Mouse (Mus musculus): Measurements from ENCODE around the gene Mgam. TPM values are rescaled to one million over a fixed set of nuclear protein-coding genes. Genes with fewer than 3 reads are reported as not detected.
"Not testable (repeated sequence)": the region's sequence is repeated elsewhere in the genome, so short reads cannot be mapped to it uniquely, and the experiment has no call there.

Gene Mgam
- polyA plus RNA-seq, 1 experiment from 2014 or later: 0.41 TPM

- H3K4me1 ChIP-seq (ENCODE audit: control insufficient read depth, insufficient read depth, low read length): no peaks in the 10 kb centered on the region
- H3K9me3 ChIP-seq (ENCODE audit: control insufficient read depth, low read depth, low read length): no peaks in the 10 kb centered on the region
- H3K36me3 ChIP-seq (ENCODE audit: control insufficient read depth, insufficient read depth, low read length): no peaks in the 10 kb centered on the region
- no peak overlapping the region for H3K9ac ChIP-seq (replicated peaks; ENCODE audit: low read depth, low read length)
- no peak overlapping the region for H3K4me2 ChIP-seq (replicated peaks; ENCODE audit: low read depth, low read length)
- no peaks in the 10 kb centered on the region for H3K27me3 ChIP-seq (ENCODE audit: control insufficient read depth, insufficient read depth, low read length)
- no peak for ATAC-seq (ENCODE audit: insufficient number of reproducible peaks, insufficient read depth, low FRiP score, low read depth)
- WGBS: 86% methylated on average over 1 of the region's 1 CpGs
- no peak overlapping the region for H3K4me3 ChIP-seq (ENCODE audit: low read depth, low read length)
- no peak overlapping the region for H3K27ac ChIP-seq (ENCODE audit: low read length)
Measured at GRCm38 (mm10) chr6:40755948-40756347, 127.3 kb downstream of the Mgam start.

DNA sequence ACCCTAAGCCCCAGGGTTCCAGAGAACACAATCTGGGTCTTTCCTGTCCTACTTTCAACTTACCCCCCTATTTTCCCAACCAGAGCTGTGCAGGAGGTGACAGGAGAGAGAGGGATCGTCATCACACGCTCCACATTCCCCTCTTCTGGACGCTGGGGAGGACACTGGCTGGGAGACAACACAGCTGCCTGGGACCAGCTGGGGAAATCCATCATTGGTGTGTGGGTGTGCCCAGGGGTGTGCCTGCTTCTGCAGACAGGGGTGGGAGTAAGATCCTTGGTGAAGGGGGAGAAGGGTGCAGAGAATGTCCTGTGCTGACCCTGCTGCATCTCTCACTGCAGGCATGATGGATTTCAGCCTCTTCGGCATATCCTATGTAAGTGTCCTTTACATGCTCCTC lies 128.7 kb downstream of the Mgam start:
- ATAC-seq (ENCODE audit: insufficient number of reproducible peaks, insufficient read depth, low FRiP score, low read depth); H3K36me3 ChIP-seq (ENCODE audit: control insufficient read depth, insufficient read depth, low read length); H3K27me3 ChIP-seq (ENCODE audit: control insufficient read depth, insufficient read depth, low read length); H3K9me3 ChIP-seq (ENCODE audit: control insufficient read depth, low read depth, low read length); H3K4me3 ChIP-seq (ENCODE audit: low read depth, low read length); H3K27ac ChIP-seq (ENCODE audit: low read length); H3K9ac ChIP-seq (replicated peaks; ENCODE audit: low read depth, low read length); H3K4me2 ChIP-seq (replicated peaks; ENCODE audit: low read depth, low read length); H3K4me1 ChIP-seq (ENCODE audit: control insufficient read depth, insufficient read depth, low read length): not testable (repeated sequence)
- WGBS: 50% methylated on average over 2 of the region's 4 CpGs

DNA sequence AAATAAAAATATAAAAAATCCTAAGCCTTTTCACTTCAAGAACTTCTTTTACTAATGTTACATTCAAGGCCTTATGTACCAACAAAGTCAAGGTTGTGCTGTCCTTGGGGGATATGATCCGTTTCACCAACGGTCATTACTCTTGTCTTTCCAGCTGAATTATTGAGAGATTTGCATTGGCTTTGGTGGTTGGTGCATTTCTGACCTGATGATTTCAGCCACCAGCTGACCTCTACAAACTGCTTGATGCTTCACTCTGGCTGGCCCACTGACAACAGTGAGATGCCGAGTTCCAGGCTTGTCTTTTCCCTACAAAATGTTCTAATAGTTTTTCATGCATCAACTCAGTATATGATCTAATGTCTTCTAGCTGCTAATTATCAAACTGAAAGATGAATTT lies 146.0 kb downstream of the Mgam start:
- Histone ChIP-seq H3K27me3 (ENCODE audit: control insufficient read depth, insufficient read depth, low read length) (no peaks in the 10 kb centered on the region), H3K9ac (replicated peaks; ENCODE audit: low read depth, low read length) (no peak overlapping the region), H3K27ac (ENCODE audit: low read length) (no peak overlapping the region), H3K4me2 (replicated peaks; ENCODE audit: low read depth, low read length) (no peak overlapping the region), H3K36me3 (ENCODE audit: control insufficient read depth, insufficient read depth, low read length) (no peaks in the 10 kb centered on the region), H3K9me3 (ENCODE audit: control insufficient read depth, low read depth, low read length) (no peaks in the 10 kb centered on the region), H3K4me3 (ENCODE audit: low read depth, low read length) (no peak overlapping the region), H3K4me1 (ENCODE audit: control insufficient read depth, insufficient read depth, low read length) (no peaks in the 10 kb centered on the region)
- ATAC-seq (ENCODE audit: insufficient number of reproducible peaks, insufficient read depth, low FRiP score, low read depth): no peak
- 88% methylated on average over 3 of the region's 3 CpGs for WGBS

GRCm38 (mm10) chr6:40778458-40778857 lies 149.8 kb downstream of the Mgam start:
- no peak for ATAC-seq (ENCODE audit: insufficient number of reproducible peaks, insufficient read depth, low FRiP score, low read depth)
- H3K9me3 ChIP-seq (ENCODE audit: control insufficient read depth, low read depth, low read length): no peaks in the 10 kb centered on the region
- H3K36me3 ChIP-seq (ENCODE audit: control insufficient read depth, insufficient read depth, low read length): no peaks in the 10 kb centered on the region
- no peak overlapping the region for H3K4me2 ChIP-seq (replicated peaks; ENCODE audit: low read depth, low read length)
- H3K27ac ChIP-seq (ENCODE audit: low read length): no peak overlapping the region
- no peak overlapping the region for H3K9ac ChIP-seq (replicated peaks; ENCODE audit: low read depth, low read length)
- WGBS: 61% methylated on average over 4 of the region's 4 CpGs
- no peak overlapping the region for H3K4me3 ChIP-seq (ENCODE audit: low read depth, low read length)
- H3K4me1 ChIP-seq (ENCODE audit: control insufficient read depth, insufficient read depth, low read length): no peaks in the 10 kb centered on the region
- no peaks in the 10 kb centered on the region for H3K27me3 ChIP-seq (ENCODE audit: control insufficient read depth, insufficient read depth, low read length)

- Histone ChIP-seq H3K4me3 (ENCODE audit: low read depth, low read length) (no peak overlapping the region), H3K9me3 (ENCODE audit: control insufficient read depth, low read depth, low read length) (no peaks in the 10 kb centered on the region), H3K4me1 (ENCODE audit: control insufficient read depth, insufficient read depth, low read length) (no peaks in the 10 kb centered on the region), H3K27ac (ENCODE audit: low read length) (no peak overlapping the region), H3K4me2 (replicated peaks; ENCODE audit: low read depth, low read length) (no peak overlapping the region), H3K27me3 (ENCODE audit: control insufficient read depth, insufficient read depth, low read length) (no peaks in the 10 kb centered on the region), H3K36me3 (ENCODE audit: control insufficient read depth, insufficient read depth, low read length) (no peaks in the 10 kb centered on the region), H3K9ac (replicated peaks; ENCODE audit: low read depth, low read length) (no peak overlapping the region)
- WGBS: 55% methylated on average over 1 of the region's 1 CpGs
- ATAC-seq (ENCODE audit: insufficient number of reproducible peaks, insufficient read depth, low FRiP score, low read depth): no peak
Measured at GRCm38 (mm10) chr6:40783637-40784036, 155.0 kb downstream of the Mgam start.

DNA sequence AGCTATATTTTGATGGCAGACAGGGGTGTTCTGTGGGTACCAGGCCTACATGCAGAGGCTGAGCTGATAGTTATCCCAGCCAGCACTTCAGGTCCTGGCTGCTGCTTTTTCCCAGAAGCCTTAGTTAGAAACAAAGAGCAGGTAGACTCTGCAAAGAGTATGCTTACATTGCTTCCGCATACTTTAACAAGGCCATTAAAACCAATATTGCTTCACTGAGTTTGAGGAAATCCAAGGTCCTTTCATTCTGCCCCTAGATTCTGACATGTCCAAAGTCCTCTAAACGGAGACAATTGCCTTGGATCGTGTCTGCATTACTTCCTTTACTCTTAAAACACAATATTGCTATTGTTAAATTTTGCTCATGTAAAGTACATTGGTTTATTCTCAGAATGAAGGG lies 155.7 kb downstream of the Mgam start:
- no peaks in the 10 kb centered on the region for H3K4me1 ChIP-seq (ENCODE audit: control insufficient read depth, insufficient read depth, low read length)
- no peak overlapping the region for H3K9ac ChIP-seq (replicated peaks; ENCODE audit: low read depth, low read length)
- H3K4me2 ChIP-seq (replicated peaks; ENCODE audit: low read depth, low read length): no peak overlapping the region
- WGBS: 85% methylated on average over 3 of the region's 3 CpGs
- no peaks in the 10 kb centered on the region for H3K27me3 ChIP-seq (ENCODE audit: control insufficient read depth, insufficient read depth, low read length)
- ATAC-seq (ENCODE audit: insufficient number of reproducible peaks, insufficient read depth, low FRiP score, low read depth): no peak
- H3K27ac ChIP-seq (ENCODE audit: low read length): no peak overlapping the region
- no peaks in the 10 kb centered on the region for H3K9me3 ChIP-seq (ENCODE audit: control insufficient read depth, low read depth, low read length)
- H3K4me3 ChIP-seq (ENCODE audit: low read depth, low read length): no peak overlapping the region
- no peaks in the 10 kb centered on the region for H3K36me3 ChIP-seq (ENCODE audit: control insufficient read depth, insufficient read depth, low read length)

- no peaks in the 10 kb centered on the region for H3K9me3 ChIP-seq (ENCODE audit: control insufficient read depth, low read depth, low read length)
- H3K36me3 ChIP-seq (ENCODE audit: control insufficient read depth, insufficient read depth, low read length): no peaks in the 10 kb centered on the region
- H3K27ac ChIP-seq (ENCODE audit: low read length): no peak overlapping the region
- no peak overlapping the region for H3K4me3 ChIP-seq (ENCODE audit: low read depth, low read length)
- WGBS: 61% methylated on average over 4 of the region's 4 CpGs
- no peak overlapping the region for H3K9ac ChIP-seq (replicated peaks; ENCODE audit: low read depth, low read length)
- no peak overlapping the region for H3K4me2 ChIP-seq (replicated peaks; ENCODE audit: low read depth, low read length)
- no peak for ATAC-seq (ENCODE audit: insufficient number of reproducible peaks, insufficient read depth, low FRiP score, low read depth)
- no peaks in the 10 kb centered on the region for H3K4me1 ChIP-seq (ENCODE audit: control insufficient read depth, insufficient read depth, low read length)
- no peaks in the 10 kb centered on the region for H3K27me3 ChIP-seq (ENCODE audit: control insufficient read depth, insufficient read depth, low read length)
Measured at GRCm38 (mm10) chr6:40795077-40795812, 166.6 kb downstream of the Mgam start.

DNA sequence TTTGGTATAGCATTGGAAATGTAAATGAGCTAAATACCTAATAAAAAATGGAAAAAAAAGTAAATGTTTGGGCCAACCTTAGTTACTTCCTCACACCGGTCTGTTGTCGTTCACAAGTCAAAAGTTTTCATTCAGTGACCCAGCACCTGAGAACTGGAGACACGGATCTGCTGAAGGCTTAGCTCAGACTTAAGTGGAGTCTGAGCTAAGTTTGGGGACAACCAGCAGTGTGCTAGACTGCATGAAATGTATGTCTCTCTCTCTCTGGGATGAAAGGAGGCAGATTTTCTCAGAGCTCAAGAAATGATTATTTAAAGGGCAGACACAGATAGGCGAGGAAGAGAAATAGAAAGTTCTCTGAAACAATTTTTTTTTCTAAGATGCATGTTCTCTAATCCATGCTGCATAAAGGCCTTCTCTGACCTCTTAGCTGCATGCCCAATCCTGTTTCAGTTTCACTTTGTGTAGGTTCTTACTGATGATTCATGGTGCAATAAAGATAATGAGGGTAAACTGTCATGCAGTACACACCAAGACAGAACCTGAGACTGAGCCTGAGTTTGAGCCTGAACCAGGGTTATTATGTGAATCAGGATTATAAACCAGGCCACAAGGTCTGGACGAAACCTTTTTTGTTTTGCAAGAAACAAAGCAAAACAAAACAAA lies 189.7 kb downstream of the Mgam start:
- 79% methylated on average over 5 of the region's 5 CpGs for WGBS

More for the DNA sequence above, 189.7 kb downstream of the Mgam start:
- Histone ChIP-seq H3K9ac (replicated peaks; ENCODE audit: low read depth, low read length) (no peak overlapping the region), H3K4me3 (ENCODE audit: low read depth, low read length) (no peak overlapping the region), H3K4me2 (replicated peaks; ENCODE audit: low read depth, low read length) (no peak overlapping the region), H3K27ac (ENCODE audit: low read length) (no peak overlapping the region), H3K4me1 (ENCODE audit: control insufficient read depth, insufficient read depth, low read length) (no peaks in the 10 kb centered on the region), H3K9me3 (ENCODE audit: control insufficient read depth, low read depth, low read length) (no peaks in the 10 kb centered on the region), H3K27me3 (ENCODE audit: control insufficient read depth, insufficient read depth, low read length) (no peaks in the 10 kb centered on the region), H3K36me3 (ENCODE audit: control insufficient read depth, insufficient read depth, low read length) (no peaks in the 10 kb centered on the region)
- no peak for ATAC-seq (ENCODE audit: insufficient number of reproducible peaks, insufficient read depth, low FRiP score, low read depth)
